Mouse (Mus musculus) MEL (cell line): Measurements from ENCODE around the gene Kif26a. TPM values are rescaled to one million over a fixed set of nuclear protein-coding genes. Genes with fewer than 3 reads are reported as not detected.

Source experiments
- DNase-seq: peaks from one replicate; pipeline ENCODE4 v3.0.0; 2011; ENCODE audit warnings: low read depth, low spot score
- H3K27ac ChIP-seq: 2 replicates; pipeline ENCODE4 v1.5.1; 2012; ENCODE audit warnings: low read depth, mild to moderate bottlenecking, control low read depth, low read length, moderate library complexity; ENCODE audit not compliant: control insufficient read depth
- H3K27me3 ChIP-seq, 2 experiments: fragments of 150-350 bp in 1 of 2; sonication (generic) in 1 of 2; 2 replicates each; pipeline ENCODE4 v1.6.1; 2012; ENCODE audit warnings: low read length in 2 of 2, mild to moderate bottlenecking in 2 of 2, improper control_type of control experiment in 1 of 2, moderate library complexity in 1 of 2; ENCODE audit not compliant: insufficient read depth in 2 of 2, control insufficient read depth in 1 of 2
- H3K36me3 ChIP-seq, 2 experiments: 2 replicates each; pipeline ENCODE4 v1.6.1; 2012 to 2014; ENCODE audit warnings: low read length in 2 of 2, improper control_type of control experiment in 1 of 2, inconsistent platforms in 1 of 2, mild to moderate bottlenecking in 1 of 2; ENCODE audit not compliant: insufficient read depth in 2 of 2, control insufficient read depth in 1 of 2
- H3K4me1 ChIP-seq, 2 experiments: fragments of 150-350 bp in 1 of 2; sonication (generic) in 1 of 2; 2 replicates each; pipeline ENCODE4 v1.6.1; 2012; ENCODE audit warnings: low read length in 2 of 2, improper control_type of control experiment in 1 of 2, mild to moderate bottlenecking in 1 of 2; ENCODE audit not compliant: insufficient read depth in 2 of 2, control insufficient read depth in 1 of 2
- H3K4me3 ChIP-seq, 2 experiments: fragments of 150-350 bp in 1 of 2; sonication (generic) in 1 of 2; 2 replicates each; pipeline ENCODE4 v1.5.1; 2012; ENCODE audit warnings: low read depth in 2 of 2, low read length in 2 of 2, mild to moderate bottlenecking in 2 of 2, moderate library complexity in 2 of 2, control low read depth in 1 of 2, improper control_type of control experiment in 1 of 2; ENCODE audit not compliant: control insufficient read depth in 1 of 2, insufficient read depth in 1 of 2
- H3K79me2 ChIP-seq: 2 replicates; pipeline ENCODE4 v1.6.1; 2012; ENCODE audit warnings: mild to moderate bottlenecking, low read length, moderate library complexity; ENCODE audit not compliant: control insufficient read depth, poor library complexity, insufficient read depth
- H3K9ac ChIP-seq: 2 replicates; pipeline ENCODE4 v1.6.1; 2012; ENCODE audit warnings: low read depth, mild to moderate bottlenecking, control low read depth, low read length, moderate library complexity; ENCODE audit not compliant: control insufficient read depth, poor library complexity, severe bottlenecking
- H3K9me3 ChIP-seq: fragments of 150-350 bp; sonication (generic); replicated peaks from 2 replicates; pipeline ENCODE4 v1.6.1; 2012; ENCODE audit warnings: mild to moderate bottlenecking, low read length, improper control_type of control experiment, moderate library complexity; ENCODE audit not compliant: insufficient read depth
- BHLHE40 ChIP-seq: IDR thresholded peaks from 2 replicates; pipeline ENCODE4 v1.6.1; 2012; ENCODE audit warnings: low read depth, mild to moderate bottlenecking, inconsistent platforms, low read length, improper control_type of control experiment, borderline replicate concordance
- CTCF ChIP-seq, 3 experiments: IDR thresholded peaks in 2 of 3; conservative IDR thresholded peaks in 1 of 3; 2 replicates each; pipeline ENCODE4 v1.5.1; 2011 to 2012; ENCODE audit warnings: low read length in 3 of 3, low read depth in 2 of 3, mild to moderate bottlenecking in 2 of 3, improper control_type of control experiment in 1 of 3, inconsistent platforms in 1 of 3, mixed read lengths in 1 of 3, moderate library complexity in 1 of 3; ENCODE audit not compliant: control insufficient read depth in 1 of 3, insufficient read depth in 1 of 3, poor library complexity in 1 of 3, severe bottlenecking in 1 of 3
- GABPA ChIP-seq: IDR thresholded peaks from 2 replicates; pipeline ENCODE4 v1.6.1; 2012; ENCODE audit warnings: low read depth, mild to moderate bottlenecking, inconsistent platforms, low read length, improper control_type of control experiment, moderate library complexity
- GATA1 ChIP-seq: IDR thresholded peaks from 2 replicates; pipeline ENCODE4 v1.6.1; 2011; ENCODE audit warnings: low read depth, low read length, improper control_type of control experiment
- HCFC1 ChIP-seq: IDR thresholded peaks from 2 replicates; pipeline ENCODE4 v1.6.1; 2012; ENCODE audit warnings: low read depth, mild to moderate bottlenecking, inconsistent platforms, low read length, improper control_type of control experiment, moderate library complexity
- JUND ChIP-seq: IDR thresholded peaks from 2 replicates; pipeline ENCODE4 v1.6.1; 2011; ENCODE audit warnings: low read depth, mild to moderate bottlenecking, improper control_type of control experiment, low read length
- MAFK ChIP-seq: IDR thresholded peaks from 2 replicates; pipeline ENCODE4 v1.6.1; 2011; ENCODE audit warnings: low read depth, mild to moderate bottlenecking, low read length, improper control_type of control experiment, borderline replicate concordance
- MAX ChIP-seq: IDR thresholded peaks from 2 replicates; pipeline ENCODE4 v1.6.1; 2011; ENCODE audit warnings: low read length, improper control_type of control experiment
- MEF2A ChIP-seq: IDR thresholded peaks from 2 replicates; pipeline ENCODE4 v1.6.1; 2014; ENCODE audit warnings: low read depth, mild to moderate bottlenecking, inconsistent platforms, low read length, improper control_type of control experiment; ENCODE audit not compliant: poor library complexity, insufficient replicate concordance, severe bottlenecking; ENCODE audit errors: extremely low read depth
- MYB ChIP-seq: IDR thresholded peaks from 2 replicates; pipeline ENCODE4 v1.6.1; 2011; ENCODE audit warnings: mild to moderate bottlenecking, low read depth, low read length, improper control_type of control experiment
- NELFE ChIP-seq: IDR thresholded peaks from 2 replicates; pipeline ENCODE4 v1.6.1; 2011; ENCODE audit warnings: low read depth, low read length, improper control_type of control experiment
- NRF1 ChIP-seq: IDR thresholded peaks from 2 replicates; pipeline ENCODE4 v1.6.1; 2014; ENCODE audit warnings: low read depth, mild to moderate bottlenecking, inconsistent platforms, low read length, improper control_type of control experiment, moderate library complexity; ENCODE audit not compliant: poor library complexity, insufficient read depth, severe bottlenecking
- POLR2A ChIP-seq, 2 experiments: IDR thresholded peaks; 2 replicates each; pipeline ENCODE4 v1.6.1; 2011 to 2012; ENCODE audit warnings: low read length in 2 of 2, mild to moderate bottlenecking in 2 of 2, control low read depth in 1 of 2, improper control_type of control experiment in 1 of 2, low read depth in 1 of 2, moderate library complexity in 1 of 2; ENCODE audit not compliant: control insufficient read depth in 1 of 2, insufficient read depth in 1 of 2, poor library complexity in 1 of 2
- POLR2AphosphoS2 ChIP-seq: IDR thresholded peaks from 2 replicates; pipeline ENCODE4 v1.6.1; 2011; ENCODE audit warnings: low read length, improper control_type of control experiment
- SMC3 ChIP-seq: IDR thresholded peaks from 2 replicates; pipeline ENCODE4 v1.6.1; 2011; ENCODE audit warnings: low read depth, low read length, improper control_type of control experiment
- ZC3H11A ChIP-seq: IDR thresholded peaks from 2 replicates; pipeline ENCODE4 v1.6.1; 2012; ENCODE audit warnings: low read depth, mild to moderate bottlenecking, inconsistent platforms, low read length, improper control_type of control experiment
- ZKSCAN1 ChIP-seq: IDR thresholded peaks from 2 replicates; pipeline ENCODE4 v1.6.1; 2012; ENCODE audit warnings: low read depth, mild to moderate bottlenecking, inconsistent platforms, low read length, improper control_type of control experiment, moderate library complexity
- ZMIZ1 ChIP-seq: IDR thresholded peaks from 2 replicates; pipeline ENCODE4 v1.6.1; 2012; ENCODE audit warnings: low read depth, mild to moderate bottlenecking, inconsistent platforms, low read length, improper control_type of control experiment, moderate library complexity
- polyA plus RNA-seq, 2 experiments: library from polyadenylated mRNA; stranded (reverse) in 1 of 2; unstranded in 1 of 2; fragments of >175 nt in 1 of 2; fragments of >200 nt in 1 of 2; gene quantifications; 2 replicates each; pipeline versions ENCODE4 v1.2.1 to v1.2.4; 2012; ENCODE audit warnings: low replicate concordance in 2 of 2, low read depth in 1 of 2; ENCODE audit not compliant: insufficient read length in 2 of 2, insufficient read depth in 1 of 2, missing spikeins in 1 of 2
- total RNA-seq: library from RNA; depleted of rRNA; stranded (reverse); fragments of 300-350 nt; gene quantifications from 2 replicates; pipeline ENCODE4 v1.2.3, GENCODE M21; 2012

Kif26a gene
- total and polyA plus RNA-seq, 3 experiments: 4.8 to 6.9 TPM; not detected in 1

DNA sequence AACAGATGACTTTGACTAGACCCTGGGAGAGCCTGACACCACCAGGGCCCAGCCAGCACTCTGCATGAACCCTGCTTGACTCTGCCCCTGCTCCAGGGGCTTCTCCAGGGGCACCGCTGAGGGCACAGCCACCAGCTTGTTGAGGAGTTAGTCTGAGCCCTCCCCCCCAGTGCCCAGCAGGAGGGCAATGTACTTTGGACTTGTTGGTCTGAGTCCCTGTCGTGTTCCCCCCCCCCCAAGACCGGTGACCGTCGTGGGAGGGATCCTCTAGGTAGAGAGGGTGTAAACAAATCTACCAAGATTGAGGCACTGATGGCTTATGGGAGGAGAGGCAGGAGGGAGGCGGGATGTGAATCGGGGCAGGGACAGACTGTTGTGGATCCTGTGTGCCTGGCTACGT is 12.2 kb downstream of the Kif26a start:
- Histone ChIP-seq H3K9me3 (peaks cover 10% of the 10 kb centered on the region), H3K27me3 (no peaks in the 10 kb centered on the region), H3K4me3 (no peak overlapping the region), H3K79me2 (no peaks in the 10 kb centered on the region), H3K36me3 (no peaks in the 10 kb centered on the region)
- no peak for DNase-seq
- TF ChIP-seq SMC3: no peak
- no peak for TF ChIP-seq POLR2AphosphoS2
- no peak for TF ChIP-seq MAFK
- TF ChIP-seq JUND: no peak
- TF ChIP-seq NELFE: no peak
- TF ChIP-seq GATA1: no peak
- no peak for TF ChIP-seq ZMIZ1
- TF ChIP-seq BHLHE40: no peak
- TF ChIP-seq HCFC1: no peak
- no peak for TF ChIP-seq MAX
- TF ChIP-seq MEF2A: no peak
- TF ChIP-seq, all 39 proteins: peak for 0
- Histone ChIP-seq H3K27ac (no peak overlapping the region), H3K4me1 (no peaks in the 10 kb centered on the region), H3K9ac (no peak overlapping the region)

DNA sequence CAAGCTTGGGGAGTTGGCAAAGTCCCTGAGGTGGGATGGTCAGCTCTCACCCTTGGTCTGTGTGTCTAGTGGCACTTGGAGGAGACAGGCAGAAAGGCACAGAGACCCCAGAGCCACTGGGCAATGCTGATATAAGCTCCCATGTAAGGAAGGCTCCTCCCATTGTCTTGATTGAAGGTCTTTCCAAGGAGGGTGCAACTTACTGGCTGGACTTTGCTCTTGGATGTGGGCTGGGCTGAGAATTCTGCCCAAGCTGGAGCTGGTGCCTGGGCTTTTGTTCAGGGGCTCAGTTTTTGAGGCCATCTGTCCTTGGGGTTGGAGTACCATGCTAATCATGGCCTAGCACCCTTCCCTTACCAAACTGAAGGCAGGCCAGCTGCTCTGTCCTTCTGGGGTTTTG is 12.8 kb downstream of the Kif26a start:
- DNase-seq: no peak
- H3K4me1 ChIP-seq: no peaks in the 10 kb centered on the region
- H3K27me3 ChIP-seq: no peaks in the 10 kb centered on the region

DNA sequence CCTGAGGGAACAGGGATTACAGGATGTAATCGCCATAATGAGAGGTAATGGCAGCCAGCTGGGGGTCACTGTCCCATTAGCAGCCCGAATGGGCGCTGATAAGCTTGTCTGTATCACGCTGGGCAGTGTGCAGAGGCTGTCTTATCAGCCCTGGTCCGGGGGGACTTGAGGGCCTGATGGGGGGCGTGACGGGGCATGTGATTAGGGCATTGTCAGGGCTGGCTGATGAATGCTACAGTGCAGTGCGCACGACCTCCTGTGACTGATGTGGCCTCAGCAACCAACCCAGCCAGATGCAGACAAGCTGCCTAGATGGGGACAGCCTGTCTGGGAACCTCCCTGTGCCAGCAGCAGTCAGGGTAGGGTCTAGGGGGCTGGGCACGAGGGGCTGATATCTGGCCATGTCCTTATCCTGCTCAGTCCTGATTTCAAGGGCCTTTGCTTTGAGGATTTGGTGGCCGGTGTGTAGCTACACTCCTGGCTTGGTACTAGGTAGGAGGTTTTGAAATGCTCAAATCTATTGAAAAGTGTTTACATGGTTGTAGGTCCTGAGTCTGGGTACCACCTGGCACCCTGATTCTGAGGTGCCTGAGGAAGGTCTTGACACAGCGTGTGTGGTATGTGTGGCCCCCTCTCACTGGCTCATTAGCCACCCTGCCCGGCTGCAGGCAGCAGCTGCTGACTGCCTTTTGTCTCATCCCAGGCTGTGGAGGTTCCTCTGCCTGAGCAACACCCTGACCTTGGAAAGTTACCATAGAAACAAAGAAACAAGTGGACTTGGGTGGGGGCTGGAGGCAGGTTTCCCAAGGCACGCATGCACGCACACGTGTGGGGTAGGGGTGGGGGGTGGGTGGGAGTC is 18.2 kb downstream of the Kif26a start:
- Histone ChIP-seq H3K36me3 (no peaks in the 10 kb centered on the region), H3K27ac (no peak overlapping the region), H3K4me3 (no peak overlapping the region), H3K9me3 (peaks cover 4% of the 10 kb centered on the region; the same call in 1 of the 2 replicates), H3K79me2 (no peaks in the 10 kb centered on the region), H3K27me3 (no peaks in the 10 kb centered on the region), H3K9ac (no peak overlapping the region), H3K4me1 (no peaks in the 10 kb centered on the region)
- no peak for TF ChIP-seq NRF1
- TF ChIP-seq GABPA: no peak
- TF ChIP-seq ZKSCAN1: no peak
- no peak for TF ChIP-seq MEF2A
- no peak for TF ChIP-seq MYB
- TF ChIP-seq BHLHE40: no peak
- no peak for TF ChIP-seq JUND
- no peak for DNase-seq

More for the DNA sequence above, 12.8 kb downstream of the Kif26a start:
- H3K27ac ChIP-seq: no peak overlapping the region
- no peaks in the 10 kb centered on the region for H3K79me2 ChIP-seq
- H3K36me3 ChIP-seq: no peaks in the 10 kb centered on the region
- no peak overlapping the region for H3K4me3 ChIP-seq
- no peak overlapping the region for H3K9ac ChIP-seq
- no peak for TF ChIP-seq POLR2A (IDR thresholded peaks at IDR 0.05; ENCODE audit: control insufficient read depth in 1 of 2, insufficient read depth in 1 of 2, low read depth in 1 of 2, low read length in 2 of 2, poor library complexity in 1 of 2)
- TF ChIP-seq ZC3H11A: no peak
- TF ChIP-seq CTCF (IDR thresholded peaks at IDR 0.05 in 2 of 3, conservative IDR thresholded peaks at IDR 0.05 in 1 of 3; ENCODE audit: control insufficient read depth in 1 of 3, insufficient read depth in 1 of 3, low read depth in 2 of 3, low read length in 3 of 3, poor library complexity in 1 of 3, severe bottlenecking in 1 of 3): no peak
- H3K9me3 ChIP-seq: peaks cover 11% of the 10 kb centered on the region
